Mouse (Mus musculus): ENCODE measurements around the gene Slc12a1. TPM values are rescaled to one million over a fixed set of nuclear protein-coding genes. Genes with fewer than 3 reads are reported as not detected.

The Slc12a1 gene
- polyA plus RNA-seq, 1 experiment from 2014 or later, result not detected

GRCm38 (mm10) chr2:125268876-125269275 lies 116.6 kb downstream of the Slc12a1 start:
- no peak overlapping the region for H3K4me3 ChIP-seq (ENCODE audit: low read depth, low read length)
- peaks cover 4% of the 10 kb centered on the region; the same call in 1 of the 2 replicates for H3K9me3 ChIP-seq (ENCODE audit: control insufficient read depth, low read length)
- ATAC-seq (ENCODE audit: low FRiP score, low TSS enrichment), result no peak
- no peak for TF ChIP-seq CTCF (IDR thresholded peaks at IDR 0.05; ENCODE audit: low read depth)
- TF ChIP-seq EP300 (optimal IDR thresholded peaks at IDR 0.05), result no peak
- no peak overlapping the region for H3K4me2 ChIP-seq (replicated peaks; ENCODE audit: low read depth)
- H3K9ac ChIP-seq (ENCODE audit: low read length), result no peak overlapping the region
- no peaks in the 10 kb centered on the region for H3K36me3 ChIP-seq (ENCODE audit: control insufficient read depth, insufficient read depth, low read length)
- DNase-seq (ENCODE audit: low spot score), result no peak
- no peaks in the 10 kb centered on the region for H3K4me1 ChIP-seq (replicated peaks; ENCODE audit: control insufficient read depth, insufficient read depth)
- no peak overlapping the region for H3K27ac ChIP-seq (replicated peaks)
- 71% methylated on average over 1 of the region's 1 CpGs for WGBS
- H3K27me3 ChIP-seq (ENCODE audit: control insufficient read depth, insufficient read depth, low read length), result no peaks in the 10 kb centered on the region

DNA sequence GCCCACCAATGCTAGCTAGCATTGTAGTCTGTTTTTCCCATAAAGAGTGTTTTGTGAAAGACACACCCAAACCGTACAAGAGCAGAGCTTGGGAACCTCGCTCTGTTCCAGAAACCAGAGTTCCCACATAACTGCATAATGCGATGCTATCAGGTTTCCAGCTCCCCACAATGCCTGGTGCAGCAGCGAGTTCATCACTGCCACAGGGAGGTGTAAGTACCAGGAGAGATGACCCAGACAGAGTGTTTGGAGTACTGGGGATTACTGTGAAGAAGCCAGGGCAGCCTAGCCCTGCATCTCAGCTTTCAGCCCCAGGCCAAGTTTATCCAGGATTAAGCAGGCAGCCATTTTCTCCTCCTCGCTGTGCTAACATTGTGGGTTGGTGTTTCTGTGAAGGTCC lies 123.3 kb downstream of the Slc12a1 start:
- Histone ChIP-seq H3K4me3 (ENCODE audit: low read depth, low read length) (no peak overlapping the region), H3K9ac (ENCODE audit: low read length) (no peak overlapping the region), H3K4me2 (replicated peaks; ENCODE audit: low read depth) (no peak overlapping the region), H3K9me3 (ENCODE audit: control insufficient read depth, low read length) (peaks cover 4% of the 10 kb centered on the region; the same call in 1 of the 2 replicates), H3K27ac (replicated peaks) (no peak overlapping the region), H3K27me3 (ENCODE audit: control insufficient read depth, insufficient read depth, low read length) (no peaks in the 10 kb centered on the region), H3K4me1 (replicated peaks; ENCODE audit: control insufficient read depth, insufficient read depth) (no peaks in the 10 kb centered on the region; the same call in 1 of the 2 replicates), H3K36me3 (ENCODE audit: control insufficient read depth, insufficient read depth, low read length) (no peaks in the 10 kb centered on the region)
- peak; percentile 35; the same call in 1 of the 2 replicates for ATAC-seq (ENCODE audit: low FRiP score, low TSS enrichment)
- TF ChIP-seq EP300 (optimal IDR thresholded peaks at IDR 0.05) (no peak), CTCF (IDR thresholded peaks at IDR 0.05; ENCODE audit: low read depth) (peak; percentile 3; the same call in 1 of the 2 replicates)
- DNase-seq (ENCODE audit: low spot score), result no peak
- WGBS, result 30% methylated on average over 5 of the region's 5 CpGs

- Histone ChIP-seq H3K27me3 (ENCODE audit: control insufficient read depth, insufficient read depth, low read length) (no peaks in the 10 kb centered on the region), H3K36me3 (ENCODE audit: control insufficient read depth, insufficient read depth, low read length) (no peaks in the 10 kb centered on the region), H3K4me2 (replicated peaks; ENCODE audit: low read depth) (no peak overlapping the region), H3K4me1 (replicated peaks; ENCODE audit: control insufficient read depth, insufficient read depth) (no peaks in the 10 kb centered on the region; the same call in 1 of the 2 replicates), H3K9me3 (ENCODE audit: control insufficient read depth, low read length) (no peaks in the 10 kb centered on the region), H3K27ac (replicated peaks) (no peak overlapping the region), H3K4me3 (ENCODE audit: low read depth, low read length) (no peak overlapping the region), H3K9ac (ENCODE audit: low read length) (no peak overlapping the region)
- WGBS, result 88% methylated on average over 5 of the region's 5 CpGs
- TF ChIP-seq EP300 (optimal IDR thresholded peaks at IDR 0.05) (no peak), CTCF (IDR thresholded peaks at IDR 0.05; ENCODE audit: low read depth) (no peak)
- ATAC-seq (ENCODE audit: low FRiP score, low TSS enrichment) (no peak), DNase-seq (ENCODE audit: low spot score) (no peak)
These were observed 124.4 kb downstream of the Slc12a1 start for GRCm38 (mm10) chr2:125276692-125277091.

DNA sequence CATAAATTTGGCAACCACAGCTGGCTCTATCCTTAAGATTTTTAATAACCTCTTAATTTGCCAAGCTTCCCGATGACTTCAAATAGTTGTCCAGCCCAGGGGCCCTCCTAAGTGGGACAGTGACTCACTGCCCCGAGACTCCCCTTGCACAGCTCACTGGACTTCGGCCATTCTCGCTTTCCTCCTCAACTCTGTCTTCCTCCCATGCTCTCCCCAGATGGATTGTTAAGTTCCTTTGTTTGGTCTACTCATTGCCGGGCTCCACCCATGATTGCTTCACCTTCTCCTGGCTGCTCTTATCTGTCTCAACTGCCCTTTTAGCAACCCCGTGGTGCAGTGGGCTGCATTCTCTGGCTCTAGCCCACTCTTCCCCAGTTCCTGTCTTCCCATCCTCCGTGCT lies 126.2 kb downstream of the Slc12a1 start:
- H3K4me3 ChIP-seq (ENCODE audit: low read depth, low read length), result no peak overlapping the region
- DNase-seq (ENCODE audit: low spot score) (no peak), ATAC-seq (ENCODE audit: low FRiP score, low TSS enrichment) (peak; percentile 65; the same call in 1 of the 2 replicates)
- H3K27me3 ChIP-seq (ENCODE audit: control insufficient read depth, insufficient read depth, low read length), result no peaks in the 10 kb centered on the region
- H3K9ac ChIP-seq (ENCODE audit: low read length), result no peak overlapping the region
- no peaks in the 10 kb centered on the region; the same call in 1 of the 2 replicates for H3K4me1 ChIP-seq (replicated peaks; ENCODE audit: control insufficient read depth, insufficient read depth)
- no peaks in the 10 kb centered on the region for H3K36me3 ChIP-seq (ENCODE audit: control insufficient read depth, insufficient read depth, low read length)
- no peaks in the 10 kb centered on the region for H3K9me3 ChIP-seq (ENCODE audit: control insufficient read depth, low read length)
- 0 out of 2 replicates have a peak overlapping the region, but pooled peaks have one; percentile 8 for H3K27ac ChIP-seq (replicated peaks)
- no peak overlapping the region for H3K4me2 ChIP-seq (replicated peaks; ENCODE audit: low read depth)
- TF ChIP-seq EP300 (optimal IDR thresholded peaks at IDR 0.05), result no peak
- no peak for TF ChIP-seq CTCF (IDR thresholded peaks at IDR 0.05; ENCODE audit: low read depth)
- 32% methylated on average over 7 of the region's 7 CpGs for WGBS

Other genes starting within 250 kb of the Slc12a1 start
- gene Slc24a5, start 84.4 kb upstream of the Slc12a1 start, polyA plus RNA-seq (2015; fragmentation: Nextera tagmentation; extraction: Ambion mirVana), result 0.62 and 0.73 TPM in 2 replicates
- gene Myef2, start 28.8 kb upstream of the Slc12a1 start, polyA plus RNA-seq (2015; fragmentation: Nextera tagmentation; extraction: Ambion mirVana), result 20.2 and 22.1 TPM in 2 replicates
- 0.28 and 0.33 TPM in 2 replicates for gene Ctxn2, start 15.8 kb upstream of the Slc12a1 start, polyA plus RNA-seq (2015; fragmentation: Nextera tagmentation; extraction: Ambion mirVana)
- 50.6 and 53.5 TPM in 2 replicates for gene Dut, start 94.7 kb downstream of the Slc12a1 start, polyA plus RNA-seq (2015; fragmentation: Nextera tagmentation; extraction: Ambion mirVana)